ENCODE assay signal across 13 mouse cellular contexts in the genomic region with DNA sequence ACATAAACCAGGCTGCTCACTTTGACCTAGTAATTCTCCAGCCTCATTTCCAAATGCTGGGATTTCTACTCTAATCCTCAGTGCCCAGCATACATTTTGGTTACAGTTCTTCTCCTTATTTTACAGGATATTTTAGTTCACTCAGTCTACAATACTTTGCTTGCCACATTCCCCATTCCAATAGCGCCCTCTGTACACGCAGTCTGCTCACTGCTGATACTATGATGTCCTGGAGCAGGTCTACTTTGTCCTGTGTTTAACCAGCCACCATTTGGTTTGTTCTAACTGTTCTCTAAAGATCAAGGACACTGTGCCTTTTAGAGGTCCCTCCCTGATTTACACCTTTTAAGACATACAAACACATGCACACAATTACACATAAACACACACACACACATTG. TPM values are rescaled to one million over a fixed set of nuclear protein-coding genes. Genes with fewer than 3 reads are reported as not detected.
DNase-seq lines count a peak whose midpoint lies in the region; ATAC-seq and TF ChIP-seq lines count a peak whose summit lies in the region.
"Not testable (repeated sequence)": the region's sequence is repeated elsewhere in the genome, so short reads cannot be mapped to it uniquely, and the experiment has no call there.
"Had no signal": no experiment of that assay in that cellular context is flagged by ENCODE, and none has a peak within 500 bp of the region (broad histone marks: within the 10 kb centered on the region; RNA-seq: fewer than 3 reads in every experiment).

No protein-coding gene starts in this region.

- H3K9ac ChIP-seq in forebrain, embryonic 14.5 days (ENCODE audit: low read length); hindbrain, postnatal 0 days (replicated peaks; ENCODE audit: low read length); stomach, postnatal 0 days (ENCODE audit: low read length): not testable (repeated sequence)

- H3K4me2 ChIP-seq in forebrain, embryonic 14.5 days (ENCODE audit: low read length); hindbrain, postnatal 0 days (ENCODE audit: low read depth, low read length); stomach, postnatal 0 days (replicated peaks; ENCODE audit: low read depth): not testable (repeated sequence)

- peak; percentile 65 for TF ChIP-seq CTCF in hindbrain, postnatal 0 days (IDR thresholded peaks at IDR 0.05; ENCODE audit: low read depth)
- peak; percentile 70 for TF ChIP-seq CTCF in stomach, postnatal 0 days (IDR thresholded peaks at IDR 0.05; ENCODE audit: low read depth)

- not testable (repeated sequence) for H3K4me1 ChIP-seq in forebrain, embryonic 14.5 days (ENCODE audit: control insufficient read depth, insufficient read depth, low read length); hindbrain, postnatal 0 days (ENCODE audit: insufficient read depth, low read length); stomach, postnatal 0 days (replicated peaks; ENCODE audit: control insufficient read depth, insufficient read depth)

- TF ChIP-seq EP300 in stomach, postnatal 0 days (optimal IDR thresholded peaks at IDR 0.05): not testable (repeated sequence)

- DNase-seq in T-cell, adult 2 months (ENCODE audit: low spot score): peak; percentile 28
- DNase-seq in cerebellum, postnatal 10 days: peak; percentile 49
- peak; percentile 2 for DNase-seq in forebrain, embryonic 14.5 days (ENCODE audit: low spot score)
- peak; percentile 33 for DNase-seq in hindbrain, postnatal 0 days (ENCODE audit: low spot score)
- peak; percentile 33 to 43 for DNase-seq in layer of hippocampus, postnatal 10 days (ENCODE audit: low spot score in 2 of 2)
- peak; percentile 38 for DNase-seq in lung, postnatal 14 days
- peak; percentile 38 for DNase-seq in stomach, postnatal 0 days (ENCODE audit: low spot score)

- H3K4me3 ChIP-seq in forebrain, embryonic 14.5 days (ENCODE audit: low read depth, low read length); hindbrain, postnatal 0 days (ENCODE audit: low read length); stomach, postnatal 0 days (ENCODE audit: low read depth, low read length): not testable (repeated sequence)

- H3K9me3 ChIP-seq in forebrain, embryonic 14.5 days (replicated peaks; ENCODE audit: control insufficient read depth, low read length); hindbrain, postnatal 0 days (ENCODE audit: low read length); stomach, postnatal 0 days (ENCODE audit: control insufficient read depth, low read length): not testable (repeated sequence)

- WGBS in forebrain, embryonic 14.5 days: 72% methylated on average over 2 of the region's 2 CpGs
- WGBS in hindbrain, postnatal 0 days: 76% methylated on average over 2 of the region's 2 CpGs
- WGBS in stomach, postnatal 0 days: 51% methylated on average over 2 of the region's 2 CpGs

- H3K27ac ChIP-seq in forebrain, embryonic 14.5 days (ENCODE audit: low read depth, low read length); hindbrain, postnatal 0 days; stomach, postnatal 0 days (replicated peaks): not testable (repeated sequence)

- not testable (repeated sequence) for H3K27me3 ChIP-seq in forebrain, embryonic 14.5 days (replicated peaks; ENCODE audit: control insufficient read depth, insufficient read depth, low read length); hindbrain, postnatal 0 days (ENCODE audit: insufficient read depth, low read length); stomach, postnatal 0 days (ENCODE audit: control insufficient read depth, insufficient read depth, low read length)

- ATAC-seq in forebrain, embryonic 14.5 days; hindbrain, postnatal 0 days; stomach, postnatal 0 days (ENCODE audit: low FRiP score, low TSS enrichment): not testable (repeated sequence)

- H3K36me3 ChIP-seq in forebrain, embryonic 14.5 days (ENCODE audit: control insufficient read depth, insufficient read depth, low read length); hindbrain, postnatal 0 days (ENCODE audit: insufficient read depth, low read length); stomach, postnatal 0 days (ENCODE audit: control insufficient read depth, insufficient read depth, low read length): not testable (repeated sequence)

RNA-seq across cellular contexts. Expression of a gene that starts 28.0 kb away (rescaled TPM):
- polyA plus RNA-seq in forebrain, embryonic 14.5 days (2014; fragmentation: Nextera tagmentation; extraction: Ambion mirVana): not detected in 2 replicates
- not detected in 2 replicates for total RNA-seq in hindbrain, postnatal 0 days (2014; rRNA removed)
- polyA plus RNA-seq in hindbrain, postnatal 0 days (2015; fragmentation: Nextera tagmentation; extraction: Ambion mirVana): not detected in 2 replicates
- not detected for total RNA-seq in layer of hippocampus, postnatal 10 days (2021)
- polyA plus RNA-seq in stomach, postnatal 0 days (2015; fragmentation: Nextera tagmentation; extraction: Ambion mirVana): 167 and 174 TPM in 2 replicates
- total RNA-seq: adrenal gland, adult 8-10 months had no signal
- polyA plus RNA-seq: forebrain, embryonic 12.5 days; heart, embryonic 13.5 days; hindbrain, embryonic 13.5 days; limb, embryonic 12.5 days; midbrain, embryonic 13.5 days had no signal

Comparison
In these comparisons a context has a peak if more than half of its experiments do, and no peak if none do; other contexts are left out.
1. RNA of a gene that starts 28.0 kb away (polyA plus RNA-seq): 167 to 174 TPM in stomach, postnatal 0 days; not detected in hindbrain, postnatal 0 days and not detected in forebrain, embryonic 14.5 days; every median in the first group is over 100 times any median in the second.
2. Peak in every context shown above with its lines, with median percentiles within 50 percentile points of each other: DNase-seq.